Mouse (Mus musculus) heart, embryonic 13.5 days (tissue): ENCODE measurements around the gene Iqca. TPM values are rescaled to one million over a fixed set of nuclear protein-coding genes. Genes with fewer than 3 reads are reported as not detected.

Experiments
- ATAC-seq: fragments of 200-750 bp; cut with Nextera tagmentation; 2 replicates; pipeline ENCODE4 v1.8.0; 2017; ENCODE audit warnings: moderate TSS enrichment; ENCODE audit not compliant: insufficient number of reproducible peaks, low FRiP score, low TSS enrichment; ENCODE audit errors: extremely low read depth
- H3K27ac ChIP-seq: fragments of 300-500 bp; sonication (generic); replicated peaks from 2 replicates; pipeline ENCODE4 v1.5.1; 2015; ENCODE audit warnings: moderate library complexity, mild to moderate bottlenecking, inconsistent platforms
- H3K27me3 ChIP-seq: fragments of 300-500 bp; sonication (generic); replicated peaks from 2 replicates; pipeline ENCODE4 v1.6.1; 2015; ENCODE audit warnings: mild to moderate bottlenecking, inconsistent platforms
- H3K36me3 ChIP-seq: fragments of 300-500 bp; sonication (generic); 2 replicates; pipeline ENCODE4 v1.6.1; 2015; ENCODE audit warnings: mild to moderate bottlenecking, inconsistent platforms
- H3K4me1 ChIP-seq: fragments of 300-500 bp; sonication (generic); 2 replicates; pipeline ENCODE4 v1.6.1; 2015; ENCODE audit warnings: inconsistent platforms
- H3K4me2 ChIP-seq: fragments of 300-500 bp; sonication (generic); 2 replicates; pipeline ENCODE4 v1.6.1; 2015; ENCODE audit warnings: inconsistent platforms, mild to moderate bottlenecking, moderate library complexity
- H3K4me3 ChIP-seq: fragments of 300-500 bp; sonication (generic); 2 replicates; pipeline ENCODE4 v1.5.1; 2015; ENCODE audit warnings: moderate library complexity, mild to moderate bottlenecking, inconsistent platforms
- H3K9ac ChIP-seq: fragments of 300-500 bp; sonication (generic); 2 replicates; pipeline ENCODE4 v1.6.1; 2015; ENCODE audit warnings: inconsistent platforms, mild to moderate bottlenecking, moderate library complexity
- H3K9me3 ChIP-seq: fragments of 300-500 bp; sonication (generic); 2 replicates; pipeline ENCODE4 v1.6.1; 2016; ENCODE audit warnings: inconsistent platforms
- WGBS: fragments of 180-500 bp; shearing (Covaris S2); methylation state at CpG from one replicate; pipeline ENCODE4 v1.1.7; 2015; ENCODE audit warnings: mixed read lengths; 5-methylcytosine and 5-hydroxymethylcytosine counted together
- polyA plus RNA-seq: library from polyadenylated mRNA; unstranded; fragments of >200 nt; fragmentation: Nextera tagmentation; extraction: Ambion mirVana; gene quantifications from 2 replicates; pipeline ENCODE4 v1.2.1, GENCODE M21; 2015

Gene Iqca
- polyA plus RNA-seq, 1 experiment from 2014 or later = 0.33 TPM

GRCm38 (mm10) chr1:90010077-90010476, 143.1 kb downstream of the Iqca start:
- peaks cover 8% of the 10 kb centered on the region for H3K27me3 ChIP-seq
- H3K4me3 ChIP-seq = no peak overlapping the region
- no peaks in the 10 kb centered on the region; the same call in 1 of the 2 replicates for H3K36me3 ChIP-seq
- no peak overlapping the region for H3K27ac ChIP-seq
- H3K9ac ChIP-seq = no peak overlapping the region
- H3K9me3 ChIP-seq = 0 out of 2 replicates have a peak, but pooled peaks cover 9% of the 10 kb centered on the region
- 69% methylated on average over 1 of the region's 1 CpGs for WGBS
- 0 out of 2 replicates have a peak, but pooled peaks cover 6% of the 10 kb centered on the region for H3K4me1 ChIP-seq
- no peak for ATAC-seq
- H3K4me2 ChIP-seq = no peak overlapping the region

DNA sequence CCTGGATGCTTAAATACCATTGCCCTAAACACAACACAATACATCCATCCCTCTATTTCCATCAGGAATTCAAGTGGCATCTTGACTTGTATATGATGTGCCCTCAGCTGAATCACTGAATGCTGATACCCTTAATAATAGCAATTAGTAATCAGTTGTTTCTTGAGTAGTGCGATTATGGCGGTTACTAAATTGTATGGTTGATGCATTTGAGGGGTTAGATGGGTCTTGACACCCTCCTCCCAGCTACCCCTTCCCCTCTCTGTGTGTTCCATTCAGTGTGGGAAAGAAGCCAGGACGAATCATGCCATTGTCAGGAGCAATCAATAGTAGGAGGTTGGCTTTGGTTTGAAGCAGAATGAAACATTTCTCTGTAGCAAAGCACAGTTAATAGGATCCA, 144.0 kb downstream of the Iqca start:
- H3K9me3 ChIP-seq = 0 out of 2 replicates have a peak, but pooled peaks cover 9% of the 10 kb centered on the region
- no peak overlapping the region for H3K27ac ChIP-seq
- WGBS = 83% methylated on average over 3 of the region's 3 CpGs
- H3K36me3 ChIP-seq = no peaks in the 10 kb centered on the region; the same call in 1 of the 2 replicates
- 0 out of 2 replicates have a peak, but pooled peaks cover under 1% of the 10 kb centered on the region for H3K4me1 ChIP-seq
- no peak overlapping the region for H3K4me3 ChIP-seq
- peaks cover 8% of the 10 kb centered on the region for H3K27me3 ChIP-seq
- no peak for ATAC-seq
- no peak overlapping the region for H3K4me2 ChIP-seq
- H3K9ac ChIP-seq = no peak overlapping the region

- H3K4me1 ChIP-seq = no peaks in the 10 kb centered on the region
- H3K27me3 ChIP-seq = peaks cover 8% of the 10 kb centered on the region
- no peak overlapping the region for H3K27ac ChIP-seq
- H3K4me2 ChIP-seq = no peak overlapping the region
- WGBS = 70% methylated on average over 14 of the region's 14 CpGs
- H3K4me3 ChIP-seq = no peak overlapping the region
- no peaks in the 10 kb centered on the region for H3K36me3 ChIP-seq
- H3K9ac ChIP-seq = no peak overlapping the region
- ATAC-seq = no peak
- no peaks in the 10 kb centered on the region for H3K9me3 ChIP-seq
These were observed 146.5 kb downstream of the Iqca start for GRCm38 (mm10) chr1:90006666-90007065.

GRCm38 (mm10) chr1:90000981-90001380, 152.2 kb downstream of the Iqca start:
- WGBS = 52% methylated on average over 5 of the region's 5 CpGs

DNA sequence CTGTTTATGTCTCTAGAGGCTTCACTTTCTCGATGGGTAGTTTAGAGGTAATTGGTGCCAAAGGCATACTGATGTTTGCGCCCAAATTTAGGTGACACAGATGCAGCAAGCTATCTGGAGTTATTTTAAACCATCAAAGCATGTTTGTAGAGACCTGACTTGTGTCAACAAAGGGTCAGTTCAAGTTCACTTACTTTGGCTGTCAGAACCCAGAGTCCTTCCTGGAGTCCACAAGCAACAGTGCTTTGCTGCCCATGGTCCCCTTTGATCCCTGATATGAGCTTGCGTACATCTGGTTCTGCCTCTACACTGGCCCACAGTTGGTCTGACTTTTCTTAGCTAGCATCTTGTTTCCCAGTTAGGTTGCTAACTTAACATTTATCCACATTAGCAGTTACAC, 153.3 kb downstream of the Iqca start:
- Histone ChIP-seq H3K4me1 (peaks cover 55% of the 10 kb centered on the region), H3K27ac (peak overlapping the region; percentile 93), H3K36me3 (no peaks in the 10 kb centered on the region), H3K27me3 (peaks cover 8% of the 10 kb centered on the region), H3K4me2 (no peak overlapping the region), H3K9ac (0 out of 2 replicates have a peak overlapping the region, but pooled peaks have one; percentile 8), H3K4me3 (no peak overlapping the region), H3K9me3 (no peaks in the 10 kb centered on the region)
- ATAC-seq = no peak
- WGBS = 43% methylated on average over 3 of the region's 3 CpGs

More at GRCm38 (mm10) chr1:90000981-90001380, 152.2 kb downstream of the Iqca start:
- H3K27me3 ChIP-seq = 0 out of 2 replicates have a peak, but pooled peaks cover 2% of the 10 kb centered on the region
- no peaks in the 10 kb centered on the region for H3K9me3 ChIP-seq
- H3K4me2 ChIP-seq = no peak overlapping the region
- H3K9ac ChIP-seq = no peak overlapping the region
- peaks cover 55% of the 10 kb centered on the region for H3K4me1 ChIP-seq
- H3K36me3 ChIP-seq = no peaks in the 10 kb centered on the region
- no peak for ATAC-seq
- H3K27ac ChIP-seq = no peak overlapping the region
- H3K4me3 ChIP-seq = no peak overlapping the region

DNA sequence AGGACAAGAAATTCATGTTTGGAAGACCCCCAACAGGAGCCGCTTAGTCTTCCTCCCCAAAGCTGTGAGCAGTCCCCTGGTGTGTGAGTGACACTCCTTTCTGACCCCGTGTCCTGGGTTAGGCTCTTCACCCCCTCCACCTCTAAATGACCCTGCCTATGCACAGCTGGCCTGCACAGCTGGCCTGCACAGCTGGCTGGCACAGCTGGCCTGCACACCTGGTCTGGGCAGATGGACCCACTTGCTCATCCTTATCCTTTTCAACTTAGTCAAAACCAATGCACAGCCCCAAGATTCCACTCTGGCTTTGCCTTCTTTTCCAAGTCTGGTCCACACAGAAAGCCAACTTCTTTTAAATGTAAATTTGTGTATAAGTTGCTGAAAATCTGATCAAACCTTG, 154.5 kb downstream of the Iqca start:
- ATAC-seq = no peak
- H3K9me3 ChIP-seq = no peaks in the 10 kb centered on the region
- 36% methylated on average over 2 of the region's 2 CpGs for WGBS
- no peak overlapping the region for H3K4me3 ChIP-seq
- H3K27ac ChIP-seq = peak overlapping the region; percentile 93
- H3K9ac ChIP-seq = no peak overlapping the region
- H3K36me3 ChIP-seq = no peaks in the 10 kb centered on the region
- H3K27me3 ChIP-seq = peaks cover 19% of the 10 kb centered on the region
- peaks cover 55% of the 10 kb centered on the region for H3K4me1 ChIP-seq
- peak overlapping the region; percentile 41 for H3K4me2 ChIP-seq

- Histone ChIP-seq H3K36me3 (no peaks in the 10 kb centered on the region), H3K4me3 (no peak overlapping the region), H3K4me1 (peaks cover 55% of the 10 kb centered on the region), H3K27ac (peak overlapping the region; percentile 93), H3K27me3 (peaks cover 25% of the 10 kb centered on the region), H3K9me3 (no peaks in the 10 kb centered on the region), H3K4me2 (peak overlapping the region; percentile 41), H3K9ac (peak overlapping the region; percentile 38)
- peak; percentile 44; the same call in 1 of the 2 replicates for ATAC-seq
- 39% methylated on average over 7 of the region's 7 CpGs for WGBS
These were observed 155.1 kb downstream of the Iqca start for GRCm38 (mm10) chr1:89998076-89998475.

DNA sequence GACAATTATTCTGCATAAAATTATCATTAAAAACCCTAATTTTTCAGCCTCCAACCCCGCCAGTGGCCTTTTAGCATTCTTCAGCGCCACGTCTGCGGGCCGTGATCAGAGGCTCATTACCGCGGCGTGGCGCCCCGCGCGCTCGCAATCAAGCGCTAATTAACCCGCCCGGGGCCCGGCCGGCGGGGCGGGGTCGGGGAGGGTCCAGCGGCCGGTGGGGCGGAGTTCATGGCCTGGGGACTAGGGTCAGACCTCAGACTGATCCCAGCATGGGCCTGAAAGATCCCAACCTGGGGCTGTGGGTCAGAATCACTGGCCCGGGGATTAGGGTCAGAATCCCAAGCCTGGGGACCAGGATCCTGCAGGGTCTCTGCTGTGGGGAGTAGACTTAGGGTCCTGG, 160.9 kb downstream of the Iqca start:
- H3K27me3 ChIP-seq = peaks cover 64% of the 10 kb centered on the region
- peaks cover 22% of the 10 kb centered on the region for H3K4me1 ChIP-seq
- H3K9me3 ChIP-seq = no peaks in the 10 kb centered on the region
- peak overlapping the region; percentile 69 for H3K4me2 ChIP-seq
- WGBS = under 1% methylated on average over 25 of the region's 25 CpGs
- H3K27ac ChIP-seq = no peak overlapping the region
- H3K36me3 ChIP-seq = no peaks in the 10 kb centered on the region
- H3K4me3 ChIP-seq = peak overlapping the region; percentile 47
- H3K9ac ChIP-seq = peak overlapping the region; percentile 65
- no peak for ATAC-seq

Other genes starting within 250 kb of the Iqca start
- 0.13 and 0.29 TPM in 2 replicates for gene Gbx2, start 222.2 kb downstream of the Iqca start, polyA plus RNA-seq
- gene Asb18, start 138.7 kb downstream of the Iqca start, polyA plus RNA-seq = 0.56 and 0.70 TPM in 2 replicates
- 38.3 and 38.5 TPM in 2 replicates for gene Ackr3, start 50.6 kb upstream of the Iqca start, polyA plus RNA-seq